Mouse (Mus musculus) liver, embryonic 13.5 days (tissue): Measurements from ENCODE around the gene Fbxo31. TPM values are rescaled to one million over a fixed set of nuclear protein-coding genes. Genes with fewer than 3 reads are reported as not detected.

Experiments used
- ATAC-seq: fragments of 200-750 bp; cut with Nextera tagmentation; 2 replicates; pipeline ENCODE4 v1.8.0; 2017; ENCODE audit warnings: low read depth, mild to moderate bottlenecking, moderate number of reproducible peaks, moderate library complexity
- DNase-seq: peaks from one replicate; pipeline ENCODE4 v3.0.0; 2022
- H3K27ac ChIP-seq: fragments of 300-500 bp; sonication (generic); 2 replicates; pipeline ENCODE4 v1.5.1; 2015; ENCODE audit warnings: moderate library complexity, mild to moderate bottlenecking, inconsistent platforms
- H3K27me3 ChIP-seq: fragments of 300-500 bp; sonication (generic); 2 replicates; pipeline ENCODE4 v1.6.1; 2015; ENCODE audit warnings: mild to moderate bottlenecking, inconsistent platforms
- H3K36me3 ChIP-seq: fragments of 300-500 bp; sonication (generic); 2 replicates; pipeline ENCODE4 v1.6.1; 2015; ENCODE audit warnings: mild to moderate bottlenecking, inconsistent platforms
- H3K4me1 ChIP-seq: fragments of 300-500 bp; sonication (generic); replicated peaks from 2 replicates; pipeline ENCODE4 v1.6.1; 2015; ENCODE audit warnings: inconsistent platforms
- H3K4me2 ChIP-seq: fragments of 300-500 bp; sonication (generic); 2 replicates; pipeline ENCODE4 v1.6.1; 2015; ENCODE audit warnings: inconsistent platforms, mild to moderate bottlenecking, moderate library complexity
- H3K4me3 ChIP-seq: fragments of 300-500 bp; sonication (generic); replicated peaks from 2 replicates; pipeline ENCODE4 v1.5.1; 2015; ENCODE audit warnings: mild to moderate bottlenecking, inconsistent platforms
- H3K9ac ChIP-seq: fragments of 300-500 bp; sonication (generic); 2 replicates; pipeline ENCODE4 v1.6.1; 2015; ENCODE audit warnings: mild to moderate bottlenecking, inconsistent platforms
- H3K9me3 ChIP-seq: fragments of 300-500 bp; sonication (generic); replicated peaks from 2 replicates; pipeline ENCODE4 v1.6.1; 2016; ENCODE audit warnings: inconsistent platforms
- WGBS: fragments of 180-500 bp; shearing (Covaris S2); methylation state at CpG from one replicate; pipeline ENCODE4 v1.1.7; 2015; ENCODE audit not compliant: insufficient replicate concordance; 5-methylcytosine and 5-hydroxymethylcytosine counted together
- polyA plus RNA-seq: library from polyadenylated mRNA; unstranded; fragments of >200 nt; fragmentation: Nextera tagmentation; extraction: Ambion mirVana; gene quantifications from 2 replicates; pipeline ENCODE4 v1.2.1, GENCODE M21; 2015

Gene Fbxo31
- polyA plus RNA-seq, result 10.4 and 11.3 TPM in 2 replicates

- H3K4me3 ChIP-seq, result peak within 1 kb of the TSS; percentile 88
- peak within 1 kb of the TSS; percentile 83 for H3K27ac ChIP-seq
- DNase-seq, result peak; percentile 92
- 2% methylated on average over 63 of the region's 63 CpGs for WGBS
- H3K4me1 ChIP-seq, result peaks cover 67% of the 10 kb centered on the region
- H3K36me3 ChIP-seq, result no peaks in the 10 kb centered on the region
- H3K9ac ChIP-seq, result peak within 1 kb of the TSS; percentile 91
- H3K4me2 ChIP-seq, result peak within 1 kb of the TSS; percentile 99
- ATAC-seq, result peak; percentile 89
- H3K9me3 ChIP-seq, result no peaks in the 10 kb centered on the region
- no peaks in the 10 kb centered on the region for H3K27me3 ChIP-seq
Measured at GRCm38 (mm10) chr8:121578676-121579451, at the start of gene Fbxo31. TSS of gene Fbxo31 (minus strand) at chr8:121578806.

GRCm38 (mm10) chr8:121623043-121623442 is 44.4 kb upstream of the Fbxo31 start:
- ATAC-seq (no peak), DNase-seq (no peak)

DNA sequence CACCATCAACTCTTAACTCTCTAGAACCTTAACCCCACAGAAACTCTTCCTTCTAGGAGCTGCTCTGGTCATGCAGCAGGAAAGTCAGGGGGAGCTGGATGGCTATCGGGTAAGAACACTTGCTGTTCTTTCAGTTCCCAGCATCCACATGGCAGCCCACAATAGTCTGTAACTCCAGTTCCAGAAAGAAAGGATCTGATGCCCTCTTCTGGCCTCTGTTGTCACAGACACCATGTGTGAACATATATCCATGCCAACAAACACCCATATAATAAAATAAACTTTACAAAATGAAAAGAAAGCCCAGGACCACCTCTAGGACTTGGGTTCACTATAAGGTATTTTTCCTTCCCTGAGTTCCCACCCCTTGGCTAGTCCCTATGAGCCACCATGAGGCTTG is 43.3 kb upstream of the Fbxo31 start:
- H3K4me2 ChIP-seq, result no peak overlapping the region
- no peak overlapping the region for H3K9ac ChIP-seq
- H3K9me3 ChIP-seq, result no peaks in the 10 kb centered on the region
- WGBS, result 32% methylated on average over 1 of the region's 1 CpGs
- ATAC-seq (no peak), DNase-seq (no peak)
- no peak overlapping the region for H3K27ac ChIP-seq
- H3K27me3 ChIP-seq, result no peaks in the 10 kb centered on the region
- H3K4me1 ChIP-seq, result peaks cover 12% of the 10 kb centered on the region
- no peak overlapping the region for H3K4me3 ChIP-seq
- no peaks in the 10 kb centered on the region for H3K36me3 ChIP-seq

More at GRCm38 (mm10) chr8:121623043-121623442, 44.4 kb upstream of the Fbxo31 start:
- Histone ChIP-seq H3K27me3 (no peaks in the 10 kb centered on the region), H3K4me1 (peaks cover 12% of the 10 kb centered on the region), H3K9ac (no peak overlapping the region), H3K4me2 (no peak overlapping the region), H3K27ac (no peak overlapping the region), H3K36me3 (peaks cover 3% of the 10 kb centered on the region; the same call in 1 of the 2 replicates), H3K9me3 (no peaks in the 10 kb centered on the region), H3K4me3 (no peak overlapping the region)
- 67% methylated on average over 8 of the region's 8 CpGs for WGBS

DNA sequence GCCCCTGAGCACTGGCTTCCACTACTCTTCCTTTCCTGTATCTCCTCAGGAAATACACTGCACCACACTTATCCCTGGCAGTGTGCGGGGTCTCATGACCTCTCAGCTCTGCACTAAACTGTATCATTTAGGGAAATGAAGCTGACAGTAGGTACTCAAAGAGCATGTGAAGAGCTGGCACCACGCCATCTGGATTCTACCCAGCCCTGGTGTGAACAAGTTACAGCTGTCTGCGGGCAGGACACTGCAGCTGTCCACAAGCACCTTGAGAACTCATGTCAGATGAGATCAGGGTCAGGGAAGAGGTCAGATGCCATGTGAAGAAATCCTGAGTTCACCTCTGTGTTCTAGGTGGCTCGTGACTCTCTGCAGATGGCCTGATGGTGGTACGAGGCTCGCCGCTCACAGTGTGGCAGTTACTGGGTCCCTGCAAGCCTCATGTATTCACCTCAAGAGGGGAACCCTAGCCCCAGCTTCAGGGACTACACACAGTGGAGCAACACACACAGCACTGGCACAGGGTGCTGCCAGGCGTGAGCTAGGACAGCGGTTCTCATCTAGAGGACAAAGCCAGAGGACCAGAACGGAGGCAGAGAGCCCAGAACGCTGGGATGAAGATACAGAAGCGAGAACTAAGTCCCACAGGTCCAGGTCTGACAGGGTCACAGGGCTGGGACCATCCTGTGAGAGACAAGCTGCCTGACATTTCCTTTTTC is 42.4 kb upstream of the Fbxo31 start:
- DNase-seq (no peak), ATAC-seq (no peak)
- Histone ChIP-seq H3K4me3 (no peak overlapping the region), H3K9me3 (no peaks in the 10 kb centered on the region), H3K4me2 (no peak overlapping the region), H3K27ac (no peak overlapping the region), H3K27me3 (no peaks in the 10 kb centered on the region), H3K9ac (no peak overlapping the region), H3K4me1 (peaks cover 12% of the 10 kb centered on the region), H3K36me3 (no peaks in the 10 kb centered on the region)
- 63% methylated on average over 12 of the region's 12 CpGs for WGBS

DNA sequence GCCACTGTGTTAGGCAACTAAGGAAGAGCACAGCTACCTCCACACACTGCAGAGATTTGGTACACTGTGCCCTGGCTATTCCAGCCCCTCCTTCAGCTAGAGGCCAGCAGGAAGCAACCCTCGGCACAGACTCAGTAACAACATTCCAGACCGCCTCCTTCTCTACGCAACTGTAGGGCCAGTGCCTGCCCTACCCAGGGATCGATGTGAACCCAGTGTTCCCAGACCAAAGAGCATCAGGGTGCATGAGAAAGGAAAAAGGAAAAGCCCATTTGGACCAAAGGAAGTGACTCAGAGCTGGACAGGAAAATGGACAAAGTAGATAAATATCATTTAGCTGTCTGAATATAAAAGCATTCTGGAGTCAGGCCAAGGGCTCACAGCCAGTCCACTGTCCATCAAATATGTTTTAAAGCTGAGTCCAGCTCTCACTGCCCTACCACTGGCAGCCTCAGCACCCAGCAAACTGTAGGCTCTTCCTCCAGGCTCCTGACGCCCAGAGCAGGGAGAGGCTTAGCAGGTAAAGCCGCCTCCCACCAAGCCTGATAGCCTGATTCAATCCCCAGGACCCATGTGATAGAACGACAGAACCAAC is 40.9 kb upstream of the Fbxo31 start:
- Histone ChIP-seq H3K9ac (no peak overlapping the region), H3K9me3 (no peaks in the 10 kb centered on the region), H3K36me3 (no peaks in the 10 kb centered on the region), H3K27me3 (no peaks in the 10 kb centered on the region), H3K27ac (peak overlapping the region; percentile 53; the same call in 1 of the 2 replicates), H3K4me1 (peaks cover 8% of the 10 kb centered on the region; the same call in 1 of the 2 replicates), H3K4me2 (no peak overlapping the region), H3K4me3 (no peak overlapping the region)
- 37% methylated on average over 7 of the region's 7 CpGs for WGBS
- DNase-seq (no peak), ATAC-seq (peak; percentile 66)

GRCm38 (mm10) chr8:121613419-121613818 is 34.8 kb upstream of the Fbxo31 start:
- Histone ChIP-seq H3K9me3 (no peaks in the 10 kb centered on the region), H3K4me1 (no peaks in the 10 kb centered on the region), H3K4me3 (no peak overlapping the region), H3K9ac (no peak overlapping the region), H3K27ac (no peak overlapping the region), H3K4me2 (no peak overlapping the region), H3K27me3 (no peaks in the 10 kb centered on the region), H3K36me3 (no peaks in the 10 kb centered on the region)
- DNase-seq (no peak), ATAC-seq (no peak)

GRCm38 (mm10) chr8:121609916-121610315 is 31.3 kb upstream of the Fbxo31 start:
- DNase-seq (no peak), ATAC-seq (no peak)
- Histone ChIP-seq H3K4me3 (no peak overlapping the region), H3K27ac (no peak overlapping the region), H3K36me3 (peaks cover 6% of the 10 kb centered on the region), H3K4me1 (no peaks in the 10 kb centered on the region), H3K9ac (no peak overlapping the region), H3K4me2 (no peak overlapping the region), H3K27me3 (no peaks in the 10 kb centered on the region), H3K9me3 (no peaks in the 10 kb centered on the region)
- WGBS, result 83% methylated on average over 11 of the region's 11 CpGs

GRCm38 (mm10) chr8:121609251-121609650 is 30.6 kb upstream of the Fbxo31 start:
- Histone ChIP-seq H3K4me1 (no peaks in the 10 kb centered on the region), H3K27me3 (no peaks in the 10 kb centered on the region), H3K36me3 (peaks cover 11% of the 10 kb centered on the region), H3K4me3 (no peak overlapping the region), H3K4me2 (no peak overlapping the region), H3K27ac (no peak overlapping the region), H3K9ac (no peak overlapping the region), H3K9me3 (no peaks in the 10 kb centered on the region)
- no peak for ATAC-seq
- no peak for DNase-seq
- WGBS, result 85% methylated on average over 15 of the region's 15 CpGs

- Histone ChIP-seq H3K27ac (no peak overlapping the region), H3K9me3 (no peaks in the 10 kb centered on the region), H3K4me3 (no peak overlapping the region), H3K4me2 (no peak overlapping the region), H3K36me3 (peaks cover 18% of the 10 kb centered on the region), H3K4me1 (no peaks in the 10 kb centered on the region), H3K9ac (no peak overlapping the region), H3K27me3 (no peaks in the 10 kb centered on the region)
- DNase-seq (no peak), ATAC-seq (no peak)
- WGBS, result 70% methylated on average over 5 of the region's 5 CpGs
Measured at GRCm38 (mm10) chr8:121607661-121608060, 29.1 kb upstream of the Fbxo31 start.

DNA sequence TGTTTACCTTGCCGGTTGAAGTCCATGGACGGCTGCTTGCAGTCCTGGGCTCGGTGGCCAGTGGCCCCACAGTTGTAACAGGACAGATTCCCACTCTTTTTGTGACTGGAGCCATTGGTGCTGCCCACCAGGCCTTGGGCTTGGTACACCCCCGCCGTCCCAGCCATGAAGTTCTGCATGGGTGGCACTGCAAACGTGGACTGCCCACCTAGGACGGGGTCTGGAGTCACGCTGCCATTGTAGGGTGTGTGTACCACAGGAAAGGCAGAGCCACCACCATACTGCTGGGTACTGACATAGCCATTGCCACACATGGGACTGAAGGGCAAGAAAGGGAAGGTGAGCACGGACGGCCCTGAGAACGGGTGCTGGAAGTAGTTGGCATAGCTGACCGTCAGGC is 25.2 kb upstream of the Fbxo31 start:
- 83% methylated on average over 12 of the region's 12 CpGs for WGBS
- Histone ChIP-seq H3K4me1 (no peaks in the 10 kb centered on the region), H3K27me3 (no peaks in the 10 kb centered on the region), H3K36me3 (peaks cover 41% of the 10 kb centered on the region), H3K4me2 (no peak overlapping the region), H3K9ac (no peak overlapping the region), H3K27ac (no peak overlapping the region), H3K9me3 (no peaks in the 10 kb centered on the region), H3K4me3 (no peak overlapping the region)
- DNase-seq (no peak), ATAC-seq (no peak)

DNA sequence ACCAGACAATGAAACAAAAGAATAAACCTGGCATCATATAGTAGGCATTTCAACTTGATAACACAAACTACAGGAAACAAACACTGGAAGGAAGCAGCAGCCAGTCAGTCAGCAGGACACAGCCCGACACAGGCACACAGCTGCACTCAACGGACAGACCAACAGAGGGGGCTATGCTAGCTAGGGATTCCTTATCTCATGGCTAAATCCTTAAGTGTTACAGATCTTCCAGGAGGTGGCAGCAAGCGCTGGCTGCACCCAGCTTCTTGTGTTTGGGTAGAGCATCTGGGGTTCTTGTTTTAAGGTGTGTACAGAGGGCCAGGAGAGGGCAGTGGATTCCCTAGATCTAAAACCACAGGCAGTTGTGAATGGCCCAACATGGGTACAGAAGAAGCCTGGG is 24.3 kb upstream of the Fbxo31 start:
- Histone ChIP-seq H3K36me3 (peaks cover 47% of the 10 kb centered on the region), H3K27me3 (no peaks in the 10 kb centered on the region), H3K4me3 (no peak overlapping the region), H3K27ac (no peak overlapping the region), H3K9ac (no peak overlapping the region), H3K4me1 (no peaks in the 10 kb centered on the region), H3K9me3 (no peaks in the 10 kb centered on the region), H3K4me2 (no peak overlapping the region)
- ATAC-seq, result peak; percentile 30; the same call in 1 of the 2 replicates
- peak; percentile 33 for DNase-seq
- 12% methylated on average over 3 of the region's 3 CpGs for WGBS
